Mouse (Mus musculus) telencephalon, adult 2 months (tissue): Measurements from ENCODE around the gene Gpbar1.

ENCODE experiments used
- DNase-seq: peaks from one replicate; pipeline ENCODE4 v3.0.0-alpha.2; 2011; ENCODE audit warnings: low read depth, low spot score

The Gpbar1 gene

GRCm38 (mm10) chr1:74295456-74296171 is 17.3 kb downstream of the Gpbar1 start:
- DNase-seq, result peak; percentile 89

- no peak for DNase-seq
Observed at GRCm38 (mm10) chr1:74296477-74296876, 18.1 kb downstream of the Gpbar1 start.

- no peak for DNase-seq
Observed at GRCm38 (mm10) chr1:74297269-74297668, 18.9 kb downstream of the Gpbar1 start.

- no peak for DNase-seq
Observed at GRCm38 (mm10) chr1:74298157-74298750, 19.9 kb downstream of the Gpbar1 start.

- no peak for DNase-seq
Observed at GRCm38 (mm10) chr1:74298996-74299395, 20.6 kb downstream of the Gpbar1 start.

- no peak for DNase-seq
Observed at GRCm38 (mm10) chr1:74300347-74301110, 22.2 kb downstream of the Gpbar1 start.

- no peak for DNase-seq
Observed at GRCm38 (mm10) chr1:74302229-74302628, 23.9 kb downstream of the Gpbar1 start.

- no peak for DNase-seq
Observed at GRCm38 (mm10) chr1:74302835-74303234, 24.5 kb downstream of the Gpbar1 start.

GRCm38 (mm10) chr1:74303509-74304338 is 25.4 kb downstream of the Gpbar1 start:
- DNase-seq, result no peak

GRCm38 (mm10) chr1:74304339-74304790 is 26.0 kb downstream of the Gpbar1 start:
- DNase-seq, result no peak

GRCm38 (mm10) chr1:74304946-74305345 is 26.6 kb downstream of the Gpbar1 start:
- no peak for DNase-seq

GRCm38 (mm10) chr1:74305522-74305921 is 27.2 kb downstream of the Gpbar1 start, which contains the start of gene Tmbim1:
Tmbim1 (minus strand) TSS chr1:74305622.
- no peak for DNase-seq

GRCm38 (mm10) chr1:74307146-74307545 is 28.8 kb downstream of the Gpbar1 start:
- DNase-seq, result no peak

GRCm38 (mm10) chr1:74308001-74308964 is 29.9 kb downstream of the Gpbar1 start:
- DNase-seq, result no peak

- no peak for DNase-seq
Observed at GRCm38 (mm10) chr1:74309767-74310166, 31.4 kb downstream of the Gpbar1 start.

- DNase-seq, result peak; percentile 79
Observed at GRCm38 (mm10) chr1:74313049-74313692, 34.8 kb downstream of the Gpbar1 start.

- DNase-seq, result no peak
Observed at GRCm38 (mm10) chr1:74314796-74315195, 36.4 kb downstream of the Gpbar1 start.

GRCm38 (mm10) chr1:74316114-74316827 is 37.9 kb downstream of the Gpbar1 start:
- no peak for DNase-seq

GRCm38 (mm10) chr1:74318711-74319110 is 40.4 kb downstream of the Gpbar1 start:
- DNase-seq, result no peak
